Mouse (Mus musculus) heart, adult 2 months (tissue): ENCODE measurements at regions not wholly inside any gene's neighbourhood (a gene's known extent, or its start where the extent isn't known, plus 50 kb on each side); places are given as distances from the start of the nearest gene placed in this dataset.

ENCODE experiments used
- EP300 ChIP-seq: fragments of 200-500 bp; IDR thresholded peaks from 2 replicates; pipeline ENCODE4 v1.6.1; 2011; ENCODE audit warnings: low read depth, low read length, control low read depth; ENCODE audit not compliant: insufficient read depth
- POLR2A ChIP-seq: fragments of 200-500 bp; IDR thresholded peaks from 2 replicates; pipeline ENCODE4 v1.6.1; 2011; ENCODE audit warnings: mild to moderate bottlenecking, low read depth, low read length, control low read depth; ENCODE audit not compliant: insufficient read depth

DNA sequence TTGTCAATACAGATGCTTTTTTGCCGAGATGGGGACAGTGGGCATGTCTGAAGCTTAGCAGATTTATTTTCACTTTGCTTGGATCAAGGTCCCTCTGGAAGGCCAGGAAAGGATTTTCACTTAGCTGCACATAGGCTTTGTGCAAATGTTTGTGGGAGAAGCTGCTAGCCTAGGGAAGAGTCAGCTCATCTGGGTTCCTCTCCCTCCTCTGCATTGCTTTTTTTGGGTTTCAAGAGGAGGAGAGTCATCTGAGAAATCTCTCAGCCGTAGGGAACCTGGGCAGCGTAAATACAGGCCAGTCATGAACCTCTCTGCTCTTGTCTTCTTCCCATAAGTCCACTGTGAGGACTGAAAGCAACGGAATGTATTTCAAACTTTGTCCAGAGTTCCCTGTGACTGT is 68.0 kb upstream of the Foxo1 start:
- TF ChIP-seq POLR2A (no peak), EP300 (no peak)
